ENCODE assay signal across 11 mouse cellular contexts in genomic region chr10:75054125-75054524, GRCm38 (mm10). TPM values are rescaled to one million over a fixed set of nuclear protein-coding genes. Genes with fewer than 3 reads are reported as not detected.
DNase-seq lines count a peak whose midpoint lies in the region; ATAC-seq lines count a peak whose summit lies in the region.
"Had no signal": no experiment of that assay in that cellular context is flagged by ENCODE, and none has a peak within 500 bp of the region (broad histone marks: within the 10 kb centered on the region; RNA-seq: fewer than 3 reads in every experiment).

No protein-coding gene starts in this region.

- H3K4me2 ChIP-seq in heart, embryonic 16.5 days (ENCODE audit: low read depth, low read length): peak overlapping the region; percentile 8; the same call in 1 of the 2 replicates
- H3K4me2 ChIP-seq: kidney, embryonic 15.5 days; limb, embryonic 13.5 days had no signal

- DNase-seq in kidney, postnatal 14 days: peak; percentile 13
- DNase-seq in kidney, adult 9 months: no peak
- DNase-seq in adrenal gland, postnatal 25 days: peak; percentile 66
- DNase-seq in lung, postnatal 36 days: peak; percentile 73
- DNase-seq in left cerebral cortex, adult 9 months (ENCODE audit: low spot score in 2 of 2): no peak
- no peak for DNase-seq in frontal cortex, postnatal 10 days (ENCODE audit: low spot score in 2 of 2)
- DNase-seq: thymus, adult 18-20 months had no signal

- no peaks in the 10 kb centered on the region for H3K36me3 ChIP-seq in heart, embryonic 16.5 days (ENCODE audit: control insufficient read depth, insufficient read depth)
- H3K36me3 ChIP-seq: kidney, embryonic 15.5 days had no signal

- peaks cover 13% of the 10 kb centered on the region for H3K4me1 ChIP-seq in heart, embryonic 16.5 days (ENCODE audit: control insufficient read depth, insufficient read depth, low read length)
- H3K4me1 ChIP-seq: limb, embryonic 13.5 days had no signal

- no peak overlapping the region for H3K4me3 ChIP-seq in heart, embryonic 16.5 days (ENCODE audit: low read length)
- H3K4me3 ChIP-seq: kidney, embryonic 15.5 days; limb, embryonic 13.5 days had no signal

- ATAC-seq in heart, embryonic 16.5 days (replicated peaks; ENCODE audit: extremely low read depth, insufficient read depth, low FRiP score): peak; percentile 61

- WGBS in heart, embryonic 16.5 days: 20% methylated on average over 6 of the region's 6 CpGs

- no peak overlapping the region for H3K27ac ChIP-seq in heart, embryonic 16.5 days (ENCODE audit: low read length)
- H3K27ac ChIP-seq: kidney, embryonic 15.5 days; limb, embryonic 13.5 days had no signal

- no peak overlapping the region for H3K9ac ChIP-seq in heart, embryonic 16.5 days (ENCODE audit: low read length)
- H3K9ac ChIP-seq: kidney, embryonic 15.5 days; limb, embryonic 13.5 days had no signal

- no peaks in the 10 kb centered on the region for H3K9me3 ChIP-seq in heart, embryonic 16.5 days (replicated peaks; ENCODE audit: control insufficient read depth, low read length)
- H3K9me3 ChIP-seq: kidney, embryonic 15.5 days; limb, embryonic 13.5 days had no signal

- peaks cover 36% of the 10 kb centered on the region for H3K27me3 ChIP-seq in heart, embryonic 16.5 days (ENCODE audit: control insufficient read depth, insufficient read depth, low read length)
- H3K27me3 ChIP-seq: kidney, embryonic 15.5 days; limb, embryonic 13.5 days had no signal

RNA-seq across cellular contexts. Expression of gene Bcr, which starts 6.3 kb away (rescaled TPM):
- 31.3 and 41.0 TPM in 2 replicates for total RNA-seq in adrenal gland, postnatal 25 days (2021)
- 9.8 and 10.6 TPM in 2 replicates for polyA plus RNA-seq in heart, embryonic 16.5 days (2015; fragmentation: Nextera tagmentation; extraction: Ambion mirVana)

RNA-seq across cellular contexts. Expression of gene Rab36, which starts 17.3 kb away (rescaled TPM):
- 14.8 and 21.8 TPM in 2 replicates for total RNA-seq in adrenal gland, postnatal 25 days (2021)
- 1.7 and 3.1 TPM in 2 replicates for polyA plus RNA-seq in heart, embryonic 16.5 days (2015; fragmentation: Nextera tagmentation; extraction: Ambion mirVana)

RNA-seq across cellular contexts. Expression of gene Rsph14, which starts 21.7 kb away (rescaled TPM):
- 0.52 TPM in 1 of 2 replicates, not detected in the other for total RNA-seq in adrenal gland, postnatal 25 days (2021)
- 0.37 and 0.60 TPM in 2 replicates for polyA plus RNA-seq in heart, embryonic 16.5 days (2015; fragmentation: Nextera tagmentation; extraction: Ambion mirVana)
- total RNA-seq: granulocyte monocyte progenitor cell, adult 5-6 weeks had no signal
- polyA plus RNA-seq: kidney, embryonic 15.5 days; limb, embryonic 13.5 days had no signal

Comparison
In these comparisons a context has a peak if more than half of its experiments do, and no peak if none do; other contexts are left out.
1. DNase-seq: peak in kidney, postnatal 14 days (single experiment), adrenal gland, postnatal 25 days (single experiment) and lung, postnatal 36 days (single experiment); none in kidney, adult 9 months (single experiment), left cerebral cortex, adult 9 months (0 of 2) and frontal cortex, postnatal 10 days (0 of 2).